Mouse (Mus musculus) left cerebral cortex, adult 11 months (tissue): ENCODE results near the gene Fam171a1.
"Not testable (repeated sequence)": the region's sequence is repeated elsewhere in the genome, so short reads cannot be mapped to it uniquely, and the experiment has no call there.

ENCODE experiments used
- DNase-seq: peaks from one replicate; pipeline ENCODE4 v3.0.0; 2022; ENCODE audit warnings: low spot score

The Fam171a1 gene

DNA sequence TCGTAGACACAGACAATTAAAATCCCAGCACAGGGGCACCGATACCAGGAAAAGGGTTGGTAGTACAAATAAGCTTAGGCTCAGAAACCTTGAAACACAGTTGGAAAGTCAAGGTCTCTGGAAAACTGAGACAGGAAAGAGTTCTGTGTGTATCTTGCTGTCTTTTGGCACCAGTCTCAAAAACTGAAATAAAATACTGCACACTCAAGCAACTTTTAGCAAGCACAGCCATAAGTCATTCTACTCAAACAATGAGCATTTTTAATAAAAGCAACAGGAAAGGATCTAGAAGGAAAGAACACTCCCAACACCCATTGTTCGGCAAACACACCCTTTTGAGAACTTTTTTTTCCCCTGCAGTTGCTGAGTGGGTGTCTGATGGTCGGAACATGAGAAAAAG lies at the start of gene Fam171a1:
TSS of gene Fam171a1 (plus strand) at position 359 of the 400 bp plus-strand sequence.
- DNase-seq = no peak

- no peak for DNase-seq
These were observed 44.9 kb upstream of the Fam171a1 start for GRCm38 (mm10) chr2:3069140-3069539.

DNA sequence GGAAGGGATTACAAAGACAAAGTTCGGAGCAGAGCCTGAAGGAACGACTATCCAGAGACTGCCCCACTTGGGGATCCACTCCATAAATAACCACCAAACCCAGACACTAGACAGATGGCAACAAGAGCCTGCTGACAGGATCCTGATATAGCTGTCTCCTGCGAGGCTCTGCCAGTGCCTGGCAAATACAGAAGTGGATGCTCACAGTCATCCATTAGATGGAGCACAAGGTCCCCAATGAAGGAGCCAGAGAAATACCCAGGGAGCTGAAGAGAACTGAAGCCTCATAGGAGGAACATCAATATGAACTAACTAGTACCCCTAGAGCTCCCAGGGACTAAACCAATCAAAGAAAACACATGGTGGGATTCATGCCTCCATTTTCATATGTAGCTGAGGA lies 25.7 kb upstream of the Fam171a1 start:
- not testable (repeated sequence) for DNase-seq

DNA sequence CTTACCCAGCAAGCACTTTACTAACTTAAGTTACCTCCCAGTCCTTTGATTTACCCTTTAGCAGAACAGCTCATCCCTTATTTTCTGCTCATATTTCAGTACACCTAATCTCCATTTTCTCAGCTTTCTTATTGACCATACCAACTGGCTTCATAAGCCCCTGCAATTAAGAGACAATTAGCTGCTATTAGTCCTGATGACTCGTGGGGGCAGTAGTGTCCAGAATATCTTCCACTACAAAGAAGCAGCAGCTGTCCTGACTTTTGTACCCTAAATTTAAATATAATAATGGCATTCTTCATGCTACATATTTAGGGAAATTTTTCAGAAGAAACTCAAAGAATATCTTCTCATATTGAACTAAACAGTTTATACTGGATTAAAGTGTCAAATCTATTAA lies 24.8 kb upstream of the Fam171a1 start:
- no peak for DNase-seq

DNA sequence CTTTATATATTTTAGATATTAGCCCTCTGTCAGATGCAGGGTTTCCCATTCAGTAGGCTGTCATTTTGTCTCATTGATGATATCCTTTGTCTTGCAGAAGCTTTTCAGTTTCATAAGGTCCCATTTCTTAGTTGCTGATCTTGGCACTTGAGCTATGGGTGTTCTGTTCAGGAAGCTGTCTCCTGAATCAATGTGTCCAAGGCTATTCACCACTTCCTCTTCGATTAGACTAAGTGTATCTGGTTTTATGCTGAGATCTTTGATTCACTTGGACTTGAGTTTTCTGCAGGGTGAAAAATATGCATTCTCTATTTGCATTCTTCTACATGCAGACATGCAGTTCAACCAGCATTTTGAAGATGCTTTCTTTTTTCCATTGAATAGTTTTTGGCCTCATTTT lies 17.9 kb upstream of the Fam171a1 start:
- no peak for DNase-seq

- no peak for DNase-seq
These were observed 14.1 kb upstream of the Fam171a1 start for GRCm38 (mm10) chr2:3099971-3100370.

DNA sequence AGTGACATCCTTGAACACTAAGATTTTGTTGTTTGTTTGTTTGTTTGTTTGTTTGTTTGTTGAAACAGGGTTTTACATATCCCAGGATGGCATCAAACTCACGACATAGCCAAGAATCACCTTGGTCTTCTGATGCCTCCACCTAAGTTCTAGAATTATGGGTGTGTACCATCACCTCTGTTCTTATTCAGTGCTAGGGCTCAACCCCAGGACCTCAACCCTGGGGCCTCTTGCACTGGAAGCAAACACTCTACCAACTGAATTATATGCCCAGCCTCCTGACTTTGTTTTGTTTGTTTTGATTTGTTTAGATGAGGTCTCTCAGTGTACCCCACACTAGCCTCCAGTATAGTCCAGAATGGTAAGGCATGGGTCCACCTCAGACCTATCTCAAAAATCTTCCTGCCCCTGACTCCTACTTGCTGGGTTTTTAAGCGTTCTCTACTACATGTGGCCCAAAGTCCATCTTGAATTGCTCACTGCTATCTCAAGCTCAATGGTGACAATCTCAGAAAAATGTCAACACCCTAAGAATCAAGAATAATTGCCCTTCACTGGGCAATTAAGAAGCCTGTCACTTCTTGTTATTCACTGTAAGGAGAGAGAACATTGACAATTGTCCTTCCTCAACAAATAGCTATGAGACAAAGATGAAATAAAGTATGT lies 12.6 kb upstream of the Fam171a1 start:
- no peak for DNase-seq

DNA sequence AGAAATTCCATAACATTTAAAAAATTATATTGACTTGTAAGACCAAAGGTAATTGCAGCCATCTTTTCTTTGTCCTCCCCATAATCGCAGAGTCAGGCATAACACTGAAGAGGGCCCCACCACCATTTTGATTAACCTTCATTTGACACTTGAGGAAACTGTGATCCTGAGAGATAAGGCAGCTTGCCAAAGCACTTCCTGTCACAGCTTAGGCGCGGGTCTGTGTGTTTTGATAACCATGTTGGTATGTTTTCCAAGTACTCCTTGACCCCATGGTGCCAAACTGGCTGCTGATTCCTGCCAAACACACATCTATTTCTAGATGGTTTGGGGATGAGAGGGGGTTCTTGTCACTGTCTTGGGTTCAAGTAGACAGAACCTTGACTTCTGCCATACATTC lies 11.7 kb upstream of the Fam171a1 start:
- no peak for DNase-seq

- no peak for DNase-seq
These were observed 6.6 kb upstream of the Fam171a1 start for GRCm38 (mm10) chr2:3107471-3107870.

- no peak for DNase-seq
These were observed 5.6 kb upstream of the Fam171a1 start for GRCm38 (mm10) chr2:3108431-3108830.

DNA sequence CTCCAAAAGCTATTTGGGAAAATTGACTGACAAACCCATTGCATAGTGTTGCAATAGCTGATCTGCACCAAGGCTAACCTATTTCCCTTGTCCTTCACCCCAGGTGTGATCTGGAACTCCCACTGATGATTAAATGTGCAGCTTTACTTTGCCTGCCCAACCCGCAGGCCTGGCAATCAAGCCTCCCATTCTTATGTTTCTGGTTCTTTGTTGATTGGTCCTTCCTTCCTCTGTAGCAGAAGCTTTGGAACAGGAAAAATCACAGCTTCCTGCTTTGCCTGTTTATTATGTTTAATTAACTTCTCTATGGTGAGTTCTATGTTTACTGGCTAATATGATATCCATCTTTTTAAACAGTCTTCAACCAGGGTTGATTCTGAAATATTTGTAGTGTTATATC lies 5.2 kb upstream of the Fam171a1 start:
- DNase-seq = no peak

- no peak for DNase-seq
These were observed 3.8 kb downstream of the Fam171a1 start for GRCm38 (mm10) chr2:3117855-3118202.

- DNase-seq = peak; percentile 82
These were observed 4.3 kb downstream of the Fam171a1 start for GRCm38 (mm10) chr2:3118203-3118941.

DNA sequence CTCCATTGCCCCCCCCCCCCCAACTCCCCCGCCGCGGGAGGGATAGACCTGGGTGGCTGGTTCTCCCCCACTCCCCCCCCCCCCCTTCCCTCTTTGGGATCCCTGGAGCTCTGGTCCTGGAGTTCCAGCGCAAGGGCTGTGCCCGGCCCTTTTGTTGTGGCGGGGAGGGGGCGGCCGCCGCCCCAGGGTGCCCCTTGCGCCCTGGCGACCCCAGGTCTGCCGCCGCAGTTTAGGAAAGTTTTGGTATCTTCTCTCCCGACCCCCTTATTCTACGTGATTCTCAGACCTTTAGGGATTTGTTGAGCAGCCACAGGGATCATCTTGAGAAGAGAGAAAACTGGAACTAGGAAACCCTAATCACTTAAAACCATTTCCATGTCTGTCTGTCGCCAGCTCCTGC lies 4.9 kb downstream of the Fam171a1 start:
- no peak for DNase-seq

DNA sequence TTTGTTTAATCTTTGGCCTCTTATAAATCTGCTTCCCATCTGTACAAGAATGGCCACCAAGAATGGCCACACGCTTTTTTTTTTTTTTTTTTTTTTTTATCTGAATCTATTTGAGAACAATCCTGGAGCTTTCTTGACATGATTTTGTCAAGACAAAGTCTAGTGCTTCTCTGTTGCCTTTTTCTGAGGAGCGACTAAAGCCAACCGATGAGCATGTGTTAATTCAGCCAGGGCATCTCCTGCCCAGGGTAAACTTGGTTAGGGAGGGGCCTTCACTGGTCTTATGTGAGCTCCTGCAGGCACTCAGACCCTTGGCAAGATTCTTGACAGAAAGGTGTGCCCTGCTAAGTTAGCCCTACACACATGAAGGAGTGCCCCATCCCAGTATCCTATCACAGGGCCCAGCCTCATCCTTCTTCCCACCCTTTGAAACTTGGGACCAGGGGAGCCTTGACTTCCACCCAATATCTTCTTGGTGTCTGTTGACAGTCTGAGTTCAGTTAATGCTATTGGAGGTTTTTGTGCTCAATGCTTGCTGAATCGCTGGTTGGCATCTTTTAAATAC lies 5.4 kb downstream of the Fam171a1 start:
- no peak for DNase-seq

DNA sequence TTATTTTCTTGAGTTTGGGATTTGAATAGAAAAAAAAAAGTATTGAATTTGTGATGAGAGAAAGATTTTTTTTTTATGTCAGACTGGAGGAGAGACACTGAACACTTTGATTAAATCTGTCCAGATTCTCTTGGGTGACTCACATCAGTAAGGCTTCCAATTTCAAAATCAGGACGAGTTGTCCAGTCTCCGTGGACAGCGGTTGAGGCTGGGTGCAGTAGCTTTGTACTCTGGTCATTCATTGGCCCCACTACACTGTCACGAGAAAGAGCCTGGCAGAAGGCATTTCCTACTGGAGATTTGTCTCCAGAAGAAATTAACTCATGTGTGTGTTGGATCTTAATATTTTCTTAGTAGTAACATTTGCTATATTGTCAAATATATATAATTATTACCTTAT lies 8.5 kb downstream of the Fam171a1 start:
- DNase-seq = no peak

GRCm38 (mm10) chr2:3127256-3127883 lies 13.3 kb downstream of the Fam171a1 start:
- DNase-seq = no peak

DNA sequence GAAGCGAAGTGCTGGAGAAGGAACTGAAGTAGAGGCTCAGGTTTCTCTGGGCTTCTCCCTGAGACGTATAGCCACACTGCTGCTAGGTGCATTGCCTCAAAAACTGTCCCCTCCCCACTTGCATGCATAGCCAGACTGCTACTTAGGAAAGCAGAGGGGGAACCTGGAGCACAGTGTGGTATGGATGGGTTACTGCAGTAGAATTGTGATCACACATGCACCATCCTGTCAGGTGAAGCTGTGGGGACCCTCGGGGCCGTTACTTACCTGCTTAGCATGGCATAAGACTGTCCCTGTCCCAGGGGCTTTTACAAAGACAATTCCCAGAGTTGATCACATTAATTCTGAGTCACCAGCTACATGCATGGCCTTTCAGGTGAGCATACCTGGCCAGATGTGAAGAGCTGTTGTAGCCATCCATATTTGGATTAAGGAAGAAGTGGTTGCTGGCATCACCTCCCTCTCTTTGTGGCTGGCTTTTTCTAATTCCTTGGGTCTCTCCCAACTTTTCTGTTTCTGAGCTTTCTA lies 14.4 kb downstream of the Fam171a1 start:
- DNase-seq = no peak

- DNase-seq = no peak
These were observed 14.9 kb downstream of the Fam171a1 start for GRCm38 (mm10) chr2:3128910-3129309.

- no peak for DNase-seq
These were observed 18.4 kb downstream of the Fam171a1 start for GRCm38 (mm10) chr2:3132473-3132872.

DNA sequence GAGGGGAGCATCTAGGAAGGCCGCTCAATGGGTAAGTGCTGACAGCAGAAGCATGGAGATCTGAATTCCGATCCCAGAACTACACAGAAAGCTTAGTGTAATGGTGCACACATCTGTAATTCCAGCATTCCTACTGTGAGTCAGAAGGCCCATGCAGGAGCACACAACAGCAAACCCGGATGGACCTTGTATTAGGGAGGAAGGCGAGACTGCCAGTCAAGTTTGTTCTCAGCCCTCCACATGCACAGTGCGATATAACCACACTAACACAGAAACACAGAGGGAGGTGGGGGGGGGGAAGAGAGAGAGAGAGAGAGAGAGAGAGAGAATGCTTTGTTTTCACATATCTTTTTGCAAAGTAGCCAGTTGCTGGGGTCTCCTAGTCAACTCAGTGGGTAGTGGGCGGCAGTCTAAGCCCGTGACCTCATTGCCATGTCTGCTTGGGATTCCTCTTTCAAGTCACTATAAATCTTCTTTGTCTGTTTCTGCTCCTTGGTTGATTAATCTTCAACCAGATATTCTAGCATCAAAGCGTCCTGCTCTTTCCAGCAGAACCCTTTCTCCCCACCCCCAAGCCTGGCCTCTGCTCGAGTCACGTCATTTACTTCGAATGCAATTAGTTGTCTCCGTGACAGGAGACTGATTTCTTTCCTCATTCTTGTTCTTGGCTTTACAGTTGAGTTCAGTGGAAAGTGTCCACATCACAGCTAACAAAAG lies 20.7 kb downstream of the Fam171a1 start:
- no peak for DNase-seq

GRCm38 (mm10) chr2:3135297-3135684 lies 21.3 kb downstream of the Fam171a1 start:
- no peak for DNase-seq
